Mouse (Mus musculus): ENCODE data around the gene Arhgef1. TPM values are rescaled to one million over a fixed set of nuclear protein-coding genes. Genes with fewer than 3 reads are reported as not detected.

Arhgef1 gene
- polyA plus RNA-seq, 1 experiment from 2014 or later, result 131 TPM

GRCm38 (mm10) chr7:24954450-24954849, 51.7 kb downstream of the Arhgef1 start:
- Histone ChIP-seq H3K4me2 (replicated peaks) (peak overlapping the region; percentile 68), H3K4me3 (peak overlapping the region; percentile 46), H3K27me3 (peaks cover 83% of the 10 kb centered on the region), H3K9me3 (0 out of 2 replicates have a peak, but pooled peaks cover 3% of the 10 kb centered on the region), H3K27ac (no peak overlapping the region), H3K36me3 (no peaks in the 10 kb centered on the region), H3K4me1 (peaks cover 12% of the 10 kb centered on the region), H3K9ac (peak overlapping the region; percentile 55)
- WGBS, result 2% methylated on average over 16 of the region's 30 CpGs
- ATAC-seq (ENCODE audit: low FRiP score, low read depth), result no peak; the same call in 1 of the 2 replicates

GRCm38 (mm10) chr7:24955226-24955625, 52.5 kb downstream of the Arhgef1 start:
- WGBS, result 2% methylated on average over 33 of the region's 33 CpGs
- no peak overlapping the region for H3K27ac ChIP-seq
- peaks cover 76% of the 10 kb centered on the region for H3K27me3 ChIP-seq
- no peaks in the 10 kb centered on the region for H3K36me3 ChIP-seq
- peak overlapping the region; percentile 55 for H3K9ac ChIP-seq
- peak overlapping the region; percentile 68 for H3K4me2 ChIP-seq (replicated peaks)
- H3K9me3 ChIP-seq, result 0 out of 2 replicates have a peak, but pooled peaks cover 3% of the 10 kb centered on the region
- peaks cover 12% of the 10 kb centered on the region for H3K4me1 ChIP-seq
- H3K4me3 ChIP-seq, result peak overlapping the region; percentile 46
- no peak for ATAC-seq (ENCODE audit: low FRiP score, low read depth)

GRCm38 (mm10) chr7:24964288-24964687, 61.6 kb downstream of the Arhgef1 start:
- Histone ChIP-seq H3K4me2 (replicated peaks) (no peak overlapping the region), H3K27me3 (no peaks in the 10 kb centered on the region), H3K9me3 (no peaks in the 10 kb centered on the region), H3K4me1 (peaks cover 3% of the 10 kb centered on the region; the same call in 1 of the 2 replicates), H3K36me3 (no peaks in the 10 kb centered on the region), H3K4me3 (no peak overlapping the region), H3K9ac (no peak overlapping the region), H3K27ac (no peak overlapping the region)
- ATAC-seq (ENCODE audit: low FRiP score, low read depth), result no peak
- WGBS, result 73% methylated on average over 2 of the region's 2 CpGs

- Histone ChIP-seq H3K4me1 (peaks cover 3% of the 10 kb centered on the region; the same call in 1 of the 2 replicates), H3K36me3 (peaks cover 6% of the 10 kb centered on the region), H3K27me3 (no peaks in the 10 kb centered on the region), H3K27ac (no peak overlapping the region), H3K9me3 (no peaks in the 10 kb centered on the region), H3K4me3 (no peak overlapping the region), H3K9ac (no peak overlapping the region), H3K4me2 (replicated peaks) (no peak overlapping the region)
- 12% methylated on average over 5 of the region's 5 CpGs for whole genome bisulfite sequencing
- ATAC-seq (ENCODE audit: low FRiP score, low read depth), result no peak; the same call in 1 of the 2 replicates
Measured at GRCm38 (mm10) chr7:24964897-24965535, 62.3 kb downstream of the Arhgef1 start.

- 75% methylated on average over 8 of the region's 8 CpGs for WGBS
- peaks cover 8% of the 10 kb centered on the region for H3K36me3 ChIP-seq
- no peaks in the 10 kb centered on the region for H3K9me3 ChIP-seq
- no peak overlapping the region for H3K9ac ChIP-seq
- no peak overlapping the region for H3K4me3 ChIP-seq
- H3K4me1 ChIP-seq, result peaks cover 11% of the 10 kb centered on the region
- H3K27ac ChIP-seq, result no peak overlapping the region
- no peak for ATAC-seq (ENCODE audit: low FRiP score, low read depth)
- no peaks in the 10 kb centered on the region for H3K27me3 ChIP-seq
- H3K4me2 ChIP-seq (replicated peaks), result no peak overlapping the region
Measured at GRCm38 (mm10) chr7:24967966-24968365, 65.3 kb downstream of the Arhgef1 start.

GRCm38 (mm10) chr7:24968463-24968862, 65.8 kb downstream of the Arhgef1 start:
- Histone ChIP-seq H3K36me3 (peaks cover 8% of the 10 kb centered on the region), H3K9ac (no peak overlapping the region), H3K4me1 (peaks cover 11% of the 10 kb centered on the region), H3K27me3 (no peaks in the 10 kb centered on the region), H3K4me3 (no peak overlapping the region), H3K4me2 (replicated peaks) (no peak overlapping the region), H3K27ac (no peak overlapping the region), H3K9me3 (no peaks in the 10 kb centered on the region)
- no peak for ATAC-seq (ENCODE audit: low FRiP score, low read depth)
- 67% methylated on average over 6 of the region's 6 CpGs for WGBS

GRCm38 (mm10) chr7:24969805-24970204, 67.1 kb downstream of the Arhgef1 start:
- ATAC-seq (ENCODE audit: low FRiP score, low read depth), result no peak
- Histone ChIP-seq H3K9ac (no peak overlapping the region), H3K4me2 (replicated peaks) (no peak overlapping the region), H3K4me3 (no peak overlapping the region), H3K36me3 (peaks cover 8% of the 10 kb centered on the region), H3K27me3 (no peaks in the 10 kb centered on the region), H3K4me1 (peaks cover 11% of the 10 kb centered on the region), H3K9me3 (no peaks in the 10 kb centered on the region), H3K27ac (no peak overlapping the region)
- WGBS, result 72% methylated on average over 12 of the region's 12 CpGs

GRCm38 (mm10) chr7:24970341-24970740, 67.6 kb downstream of the Arhgef1 start:
- WGBS, result 96% methylated on average over 3 of the region's 3 CpGs
- H3K4me1 ChIP-seq, result peaks cover 10% of the 10 kb centered on the region
- no peaks in the 10 kb centered on the region for H3K9me3 ChIP-seq
- H3K27me3 ChIP-seq, result no peaks in the 10 kb centered on the region
- H3K27ac ChIP-seq, result no peak overlapping the region
- ATAC-seq (ENCODE audit: low FRiP score, low read depth), result no peak
- H3K4me2 ChIP-seq (replicated peaks), result no peak overlapping the region
- no peak overlapping the region for H3K4me3 ChIP-seq
- H3K36me3 ChIP-seq, result peaks cover 8% of the 10 kb centered on the region
- no peak overlapping the region for H3K9ac ChIP-seq

- H3K27ac ChIP-seq, result no peak overlapping the region; the same call in 1 of the 2 replicates
- peak overlapping the region; percentile 83 for H3K4me3 ChIP-seq
- H3K36me3 ChIP-seq, result peaks cover 8% of the 10 kb centered on the region
- no peaks in the 10 kb centered on the region for H3K9me3 ChIP-seq
- ATAC-seq (ENCODE audit: low FRiP score, low read depth), result no peak
- no peaks in the 10 kb centered on the region for H3K27me3 ChIP-seq
- peak overlapping the region; percentile 89 for H3K9ac ChIP-seq
- H3K4me2 ChIP-seq (replicated peaks), result peak overlapping the region; percentile 79
- WGBS, result 8% methylated on average over 19 of the region's 19 CpGs
- H3K4me1 ChIP-seq, result peaks cover 8% of the 10 kb centered on the region
Measured at GRCm38 (mm10) chr7:24971261-24971971, 68.7 kb downstream of the Arhgef1 start.

- WGBS, result 0% methylated on average over 45 of the region's 45 CpGs
- Histone ChIP-seq H3K4me1 (peaks cover 8% of the 10 kb centered on the region), H3K27ac (peak within 1 kb of the TSS; percentile 61; the same call in 1 of the 2 replicates), H3K9me3 (no peaks in the 10 kb centered on the region), H3K36me3 (peaks cover 8% of the 10 kb centered on the region), H3K4me3 (peak within 1 kb of the TSS; percentile 83), H3K27me3 (no peaks in the 10 kb centered on the region), H3K9ac (peak within 1 kb of the TSS; percentile 89), H3K4me2 (replicated peaks) (peak within 1 kb of the TSS; percentile 79)
- peak; percentile 95 for ATAC-seq (ENCODE audit: low FRiP score, low read depth)
Measured at GRCm38 (mm10) chr7:24971972-24972893, 69.5 kb downstream of the Arhgef1 start, which contains the start of gene Rabac1. Gene Rabac1, minus strand, starts transcription at chr7:24972754.

GRCm38 (mm10) chr7:24973208-24973607, 70.5 kb downstream of the Arhgef1 start:
- Histone ChIP-seq H3K4me3 (no peak overlapping the region), H3K9ac (no peak overlapping the region), H3K4me2 (replicated peaks) (no peak overlapping the region), H3K27ac (no peak overlapping the region), H3K9me3 (no peaks in the 10 kb centered on the region), H3K36me3 (peaks cover 8% of the 10 kb centered on the region), H3K4me1 (peaks cover 8% of the 10 kb centered on the region), H3K27me3 (no peaks in the 10 kb centered on the region)
- no peak for ATAC-seq (ENCODE audit: low FRiP score, low read depth)
- 78% methylated on average over 4 of the region's 4 CpGs for WGBS

All from limb, embryonic 13.5 days (tissue).